ENCODE assay signal across 9 mouse cellular contexts in the genomic region with DNA sequence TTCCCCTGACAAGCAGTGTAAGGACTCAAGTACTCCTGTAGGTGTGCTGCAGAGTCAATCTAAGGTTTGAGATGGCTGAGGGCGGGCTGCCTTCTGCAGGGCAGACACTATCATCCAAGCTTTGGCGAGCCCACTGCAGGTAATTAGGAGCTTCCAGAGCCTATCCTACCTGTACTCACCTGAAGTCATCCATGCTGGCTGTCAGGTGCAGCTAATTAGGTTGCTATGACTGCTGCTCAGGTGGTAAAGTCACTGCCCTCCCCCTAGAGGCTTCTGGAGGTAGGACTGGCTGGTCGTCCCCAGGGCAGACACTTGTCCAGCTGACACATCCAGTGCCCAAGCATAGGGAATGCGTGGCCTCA. TPM values are rescaled to one million over a fixed set of nuclear protein-coding genes. Genes with fewer than 3 reads are reported as not detected.
DNase-seq lines count a peak whose midpoint lies in the region; ATAC-seq and TF ChIP-seq lines count a peak whose summit lies in the region.
"Had no signal": no experiment of that assay in that cellular context is flagged by ENCODE, and none has a peak within 500 bp of the region (broad histone marks: within the 10 kb centered on the region; RNA-seq: fewer than 3 reads in every experiment).

No protein-coding gene starts in this region.

- 0 out of 2 replicates have a peak overlapping the region, but pooled peaks have one; percentile 27 for H3K27ac ChIP-seq in lung, embryonic 14.5 days (ENCODE audit: low read depth)

- WGBS in lung, embryonic 14.5 days = 43% methylated on average over 4 of the region's 4 CpGs

- H3K27me3 ChIP-seq in lung, embryonic 14.5 days (ENCODE audit: insufficient read depth, low read length) = peaks cover 15% of the 10 kb centered on the region; the same call in 1 of the 2 replicates

- no peak overlapping the region for H3K4me3 ChIP-seq in lung, embryonic 14.5 days (ENCODE audit: low read depth, low read length)

- peak; percentile 28 to 33 for DNase-seq in layer of hippocampus, postnatal 14 days (ENCODE audit: low spot score in 2 of 2)
- no peak for DNase-seq in layer of hippocampus, adult 8-10 months (ENCODE audit: low spot score in 2 of 2)
- DNase-seq in adrenal gland, postnatal 10 days = peak; percentile 49
- peak; percentile 56 for DNase-seq in kidney, adult 18-20 months
- peak; percentile 60 for DNase-seq in lung, embryonic 14.5 days
- peak; percentile 62 for DNase-seq in retina, postnatal 1 day
- no peak for DNase-seq in layer of hippocampus, adult 9-11 months

- TF ChIP-seq CTCF in lung, embryonic 14.5 days (IDR thresholded peaks at IDR 0.05; ENCODE audit: low read depth) = peak; percentile 72

- H3K36me3 ChIP-seq in lung, embryonic 14.5 days (ENCODE audit: insufficient read depth) = peaks cover 55% of the 10 kb centered on the region

- H3K9me3 ChIP-seq in lung, embryonic 14.5 days (ENCODE audit: low read depth, low read length) = no peaks in the 10 kb centered on the region

- no peak overlapping the region for H3K4me2 ChIP-seq in lung, embryonic 14.5 days

- H3K4me1 ChIP-seq in lung, embryonic 14.5 days (ENCODE audit: insufficient read depth) = peaks cover 26% of the 10 kb centered on the region

- no peak overlapping the region for H3K9ac ChIP-seq in lung, embryonic 14.5 days

- peak; percentile 72 for ATAC-seq in erythroid progenitor cell, adult 5-6 weeks (replicated peaks; ENCODE audit: low FRiP score, poor library complexity, severe bottlenecking)
- peak; percentile 42 for ATAC-seq in lung, embryonic 14.5 days (ENCODE audit: insufficient read depth)

RNA-seq across cellular contexts. Expression of a gene that starts 28.5 kb away (rescaled TPM):
- 1 to 10 TPM; 4.3 to 4.8 TPM for total RNA-seq in layer of hippocampus, postnatal 14 days (2021)
- total RNA-seq in layer of hippocampus, adult 8-10 months (2022) = 1 to 10 TPM; 5.4 to 9.3 (median 6.5) TPM
- total RNA-seq in adrenal gland, postnatal 10 days (2021) = 10 to 100 TPM; 20.2 to 24.8 TPM
- not detected in 2 replicates for total RNA-seq in erythroid progenitor cell, adult 5-6 weeks (2015; ENCODE audit: low replicate concordance)
- not detected in 2 replicates for total RNA-seq in erythroid progenitor cell, adult 5-6 weeks (2017; ENCODE audit: low replicate concordance)
- polyA plus RNA-seq in lung, embryonic 14.5 days (2014; fragmentation: Nextera tagmentation; extraction: Ambion mirVana) = 16.7 and 22.1 TPM in 2 replicates

RNA-seq across cellular contexts. Expression of a gene that starts 32.0 kb away (rescaled TPM):
- 100 to 1,000 TPM; 157 to 160 TPM for total RNA-seq in layer of hippocampus, postnatal 14 days (2021)
- total RNA-seq in layer of hippocampus, adult 8-10 months (2022) = 100 to 1,000 TPM; 136 to 170 (median 155) TPM
- total RNA-seq in adrenal gland, postnatal 10 days (2021) = 100 to 1,000 TPM in 1 of 2 experiments, 10 to 100 TPM in 1; 97.7 to 131 TPM
- total RNA-seq in erythroid progenitor cell, adult 5-6 weeks (2015; ENCODE audit: low replicate concordance) = 269 and 283 TPM in 2 replicates
- total RNA-seq in erythroid progenitor cell, adult 5-6 weeks (2017; ENCODE audit: low replicate concordance) = 374 and 383 TPM in 2 replicates
- 176 and 184 TPM in 2 replicates for polyA plus RNA-seq in lung, embryonic 14.5 days (2014; fragmentation: Nextera tagmentation; extraction: Ambion mirVana)

RNA-seq across cellular contexts. Expression of a gene that starts 59.3 kb away (rescaled TPM):
- under 1 TPM in 1 of 2 experiments, not detected in 1; 0.60 TPM for total RNA-seq in layer of hippocampus, postnatal 14 days (2021)
- total RNA-seq in layer of hippocampus, adult 8-10 months (2022) = under 1 TPM; 0.14 to 0.43 (median 0.27) TPM
- under 1 TPM; 0.33 to 0.42 TPM for total RNA-seq in adrenal gland, postnatal 10 days (2021)
- total RNA-seq in erythroid progenitor cell, adult 5-6 weeks (2015; ENCODE audit: low replicate concordance) = not detected in 2 replicates
- total RNA-seq in erythroid progenitor cell, adult 5-6 weeks (2017; ENCODE audit: low replicate concordance) = 1.9 TPM in 1 of 2 replicates, not detected in the other
- polyA plus RNA-seq in lung, embryonic 14.5 days (2014; fragmentation: Nextera tagmentation; extraction: Ambion mirVana) = 0.72 and 0.89 TPM in 2 replicates
- total RNA-seq: neutrophil, adult 5-6 weeks had no signal

Comparison
In these comparisons a context has a peak if more than half of its experiments do, and no peak if none do; other contexts are left out.
1. DNase-seq: peak in layer of hippocampus, postnatal 14 days (2 of 2), adrenal gland, postnatal 10 days (single experiment), kidney, adult 18-20 months (single experiment), lung, embryonic 14.5 days (single experiment) and retina, postnatal 1 day (single experiment); none in layer of hippocampus, adult 8-10 months (0 of 2) and layer of hippocampus, adult 9-11 months (single experiment).
2. RNA of a gene that starts 28.5 kb away (total RNA-seq): 20.2 to 24.8 TPM in adrenal gland, postnatal 10 days, 5.4 to 9.3 TPM in layer of hippocampus, adult 8-10 months and 4.3 to 4.8 TPM in layer of hippocampus, postnatal 14 days; not detected in erythroid progenitor cell, adult 5-6 weeks; every median in the first group is over 4 times any median in the second.